In genomic region chr13:97205052-97205701, GRCm38 (mm10) we compare ENCODE assay signal across 1 mouse cellular context.
TF ChIP-seq lines count a peak whose summit lies in the region.

No protein-coding gene starts in this region.

TF ChIP-seq in MEL, 35 proteins besides CTCF, POLR2A, EP300 and RAD21 (continued from another document):
- TF ChIP-seq BHLHE40 (IDR thresholded peaks at IDR 0.05; ENCODE audit: borderline replicate concordance, low read depth, low read length) (no peak), GATA1 (IDR thresholded peaks at IDR 0.05; ENCODE audit: low read depth, low read length) (0 out of 2 replicates have a peak, but pooled peaks have one; percentile 13), MYB (IDR thresholded peaks at IDR 0.05; ENCODE audit: low read depth, low read length) (no peak), ETS1 (IDR thresholded peaks at IDR 0.05; ENCODE audit: low read depth, low read length) (no peak; the same call in 1 of the 2 replicates), CHD1 (IDR thresholded peaks at IDR 0.05; ENCODE audit: low read depth, low read length) (no peak), HCFC1 (IDR thresholded peaks at IDR 0.05; ENCODE audit: low read depth, low read length) (peak; percentile 97), JUND (IDR thresholded peaks at IDR 0.05; ENCODE audit: low read depth, low read length) (no peak), POLR2AphosphoS2 (IDR thresholded peaks at IDR 0.05; ENCODE audit: low read length) (no peak), MAZ (IDR thresholded peaks at IDR 0.05; ENCODE audit: low read depth, low read length) (no peak), UBTF (IDR thresholded peaks at IDR 0.05; ENCODE audit: borderline replicate concordance, insufficient read depth, low read depth, low read length) (no peak), MAX (IDR thresholded peaks at IDR 0.05; ENCODE audit: low read length) (peak; percentile 39; the same call in 1 of the 2 replicates)
